Mouse (Mus musculus): Measurements from ENCODE around the gene Alyref. TPM values are rescaled to one million over a fixed set of nuclear protein-coding genes. Genes with fewer than 3 reads are reported as not detected.

Alyref gene
- total and polyA plus RNA-seq, 3 experiments, result 600 to 1,072 TPM; not detected in 1

DNA sequence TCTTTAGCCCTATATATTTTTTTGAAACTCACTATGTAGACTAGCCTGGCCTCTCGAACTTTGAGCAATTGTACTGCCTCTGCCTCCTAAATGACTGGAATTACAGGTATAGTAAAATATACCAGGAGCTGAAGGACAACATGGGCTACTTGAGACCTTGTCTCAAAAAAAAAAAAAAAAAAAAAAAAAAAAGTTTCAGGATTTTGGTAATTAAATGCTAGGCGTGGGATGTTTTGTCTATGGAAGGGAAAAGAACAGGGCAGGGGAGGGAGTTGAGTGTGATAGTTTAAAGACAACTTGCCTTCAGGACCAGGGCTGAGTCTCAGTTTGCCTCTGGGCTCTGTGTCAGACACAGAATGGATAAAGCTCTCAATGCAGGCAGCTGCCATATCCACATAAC lies 23.1 kb downstream of the Alyref start:
- peak overlapping the region; percentile 92 for H3K9ac ChIP-seq (ENCODE audit: control insufficient read depth, low read depth, low read length, poor library complexity, severe bottlenecking)
- no peak for DNase-seq (ENCODE audit: low read depth, low spot score)
- no peaks in the 10 kb centered on the region for H3K27me3 ChIP-seq (ENCODE audit: control insufficient read depth in 1 of 2, insufficient read depth in 2 of 2, low read length in 2 of 2)
- TF ChIP-seq POLR2A (IDR thresholded peaks at IDR 0.05; ENCODE audit: control insufficient read depth in 1 of 2, insufficient read depth in 1 of 2, low read depth in 1 of 2, low read length in 2 of 2, poor library complexity in 1 of 2) (peak in 1 of 2 experiments; percentile 10; a peak in 1 of 4 replicates), GABPA (IDR thresholded peaks at IDR 0.05; ENCODE audit: low read depth, low read length) (no peak), ZNF384 (IDR thresholded peaks at IDR 0.05; ENCODE audit: low read depth, low read length) (peak; percentile 79), EP300 (IDR thresholded peaks at IDR 0.05; ENCODE audit: low read depth in 1 of 2, low read length in 2 of 2) (no peak)
- no peak overlapping the region; the same call in 1 of the 2 replicates for H3K27ac ChIP-seq (ENCODE audit: control insufficient read depth, low read depth, low read length)
- no peak overlapping the region; a peak in 1 of 4 replicates for H3K4me3 ChIP-seq (ENCODE audit: control insufficient read depth in 1 of 2, insufficient read depth in 1 of 2, low read depth in 2 of 2, low read length in 2 of 2)
- H3K9me3 ChIP-seq (replicated peaks; ENCODE audit: insufficient read depth, low read length), result no peaks in the 10 kb centered on the region
- peaks cover 51% of the 10 kb centered on the region for H3K79me2 ChIP-seq (ENCODE audit: control insufficient read depth, insufficient read depth, low read length, poor library complexity)
- H3K36me3 ChIP-seq (ENCODE audit: control insufficient read depth in 1 of 2, insufficient read depth in 2 of 2, low read length in 2 of 2), result peaks cover 8 to 33% of the 10 kb centered on the region in 2 experiments
- H3K4me1 ChIP-seq (ENCODE audit: control insufficient read depth in 1 of 2, insufficient read depth in 2 of 2, low read length in 2 of 2), result peaks cover 8 to 22% of the 10 kb centered on the region in 2 experiments

DNA sequence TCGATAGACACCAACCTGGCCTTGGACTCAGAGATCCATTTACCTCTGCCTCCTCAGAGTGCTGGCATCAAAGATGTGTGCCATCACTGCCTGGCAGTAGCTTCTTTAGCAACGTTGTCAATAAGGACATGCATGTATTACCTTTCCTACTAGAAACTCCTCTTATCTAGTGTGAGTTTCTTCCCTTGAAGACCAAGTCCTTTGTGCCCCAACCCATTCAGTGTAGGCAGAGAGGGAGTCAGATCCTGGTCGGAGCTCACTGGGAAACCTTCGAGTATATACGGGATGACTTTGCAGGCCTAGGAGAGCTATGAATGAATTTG lies 23.9 kb downstream of the Alyref start:
- Histone ChIP-seq H3K9me3 (replicated peaks; ENCODE audit: insufficient read depth, low read length) (no peaks in the 10 kb centered on the region), H3K9ac (ENCODE audit: control insufficient read depth, low read depth, low read length, poor library complexity, severe bottlenecking) (peak overlapping the region; percentile 92), H3K79me2 (ENCODE audit: control insufficient read depth, insufficient read depth, low read length, poor library complexity) (peaks cover 43% of the 10 kb centered on the region), H3K27ac (ENCODE audit: control insufficient read depth, low read depth, low read length) (peak overlapping the region; percentile 15), H3K4me3 (ENCODE audit: control insufficient read depth in 1 of 2, insufficient read depth in 1 of 2, low read depth in 2 of 2, low read length in 2 of 2) (peak overlapping the region; percentile 79 to 88), H3K27me3 (ENCODE audit: control insufficient read depth in 1 of 2, insufficient read depth in 2 of 2, low read length in 2 of 2) (no peaks in the 10 kb centered on the region), H3K4me1 (ENCODE audit: control insufficient read depth in 1 of 2, insufficient read depth in 2 of 2, low read length in 2 of 2) (peaks cover 5 to 18% of the 10 kb centered on the region in 2 experiments), H3K36me3 (ENCODE audit: control insufficient read depth in 1 of 2, insufficient read depth in 2 of 2, low read length in 2 of 2) (peaks cover 6 to 28% of the 10 kb centered on the region in 2 experiments)
- peak; percentile 68 for DNase-seq (ENCODE audit: low read depth, low spot score)
- TF ChIP-seq GATA1 (IDR thresholded peaks at IDR 0.05; ENCODE audit: low read depth, low read length) (0 out of 2 replicates have a peak, but pooled peaks have one; percentile 10), TAL1 (IDR thresholded peaks at IDR 0.05; ENCODE audit: low read length) (no peak), MAFK (IDR thresholded peaks at IDR 0.05; ENCODE audit: borderline replicate concordance, low read depth, low read length) (no peak), POLR2AphosphoS2 (IDR thresholded peaks at IDR 0.05; ENCODE audit: low read length) (0 out of 2 replicates have a peak, but pooled peaks have one; percentile 5), EP300 (IDR thresholded peaks at IDR 0.05; ENCODE audit: low read depth in 1 of 2, low read length in 2 of 2) (0 out of 4 replicates have a peak, but pooled peaks of 1 of the 2 experiments have one; percentile 8), UBTF (IDR thresholded peaks at IDR 0.05; ENCODE audit: borderline replicate concordance, insufficient read depth, low read depth, low read length) (no peak), BHLHE40 (IDR thresholded peaks at IDR 0.05; ENCODE audit: borderline replicate concordance, low read depth, low read length) (no peak), TCF12 (IDR thresholded peaks at IDR 0.05; ENCODE audit: low read depth, low read length) (no peak), RAD21 (IDR thresholded peaks at IDR 0.05; ENCODE audit: low read depth, low read length) (no peak), E2F4 (IDR thresholded peaks at IDR 0.05; ENCODE audit: borderline replicate concordance, low read depth, low read length) (no peak), TBP (IDR thresholded peaks at IDR 0.05; ENCODE audit: low read depth, low read length) (0 out of 2 replicates have a peak, but pooled peaks have one; percentile 18)

Data from MEL (cell line).